Mouse (Mus musculus): ENCODE results near the gene Ogfod1.

Ogfod1 gene

DNA sequence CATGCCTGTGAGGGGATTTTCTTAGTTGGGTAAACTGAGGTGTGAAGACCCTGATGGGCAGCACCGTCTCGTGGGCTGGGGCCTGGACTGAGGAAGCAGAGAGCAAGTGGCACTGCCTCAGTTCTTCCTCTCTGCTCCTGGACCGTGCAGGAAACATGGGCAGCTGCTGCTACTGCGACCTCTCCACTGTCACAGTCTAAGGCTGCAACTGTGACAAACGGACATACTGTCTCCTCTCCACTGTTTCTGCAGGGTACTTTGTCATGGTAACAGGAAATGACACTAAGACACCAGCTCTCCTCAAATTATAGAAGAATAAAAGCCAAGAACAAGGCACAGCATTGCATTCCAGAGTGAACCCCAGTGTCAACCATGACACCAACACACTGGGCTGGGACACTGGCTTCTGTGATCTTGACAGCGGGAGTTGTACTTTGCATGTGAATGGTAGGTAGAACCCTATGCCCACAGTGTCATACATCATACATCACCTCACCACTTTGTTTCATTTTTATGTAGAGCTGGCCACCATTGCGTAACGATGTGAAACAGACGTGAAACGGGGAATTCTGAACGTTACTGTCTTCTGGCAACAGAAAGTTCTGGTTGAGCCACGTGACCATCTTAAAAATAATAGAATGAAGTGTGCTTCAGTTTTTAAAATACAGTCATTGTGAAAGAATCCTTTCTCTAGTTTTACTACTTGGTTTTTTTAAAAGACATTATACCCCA is 39.6 kb downstream of the Ogfod1 start:
- DNase-seq (ENCODE audit: low spot score) = no peak

DNA sequence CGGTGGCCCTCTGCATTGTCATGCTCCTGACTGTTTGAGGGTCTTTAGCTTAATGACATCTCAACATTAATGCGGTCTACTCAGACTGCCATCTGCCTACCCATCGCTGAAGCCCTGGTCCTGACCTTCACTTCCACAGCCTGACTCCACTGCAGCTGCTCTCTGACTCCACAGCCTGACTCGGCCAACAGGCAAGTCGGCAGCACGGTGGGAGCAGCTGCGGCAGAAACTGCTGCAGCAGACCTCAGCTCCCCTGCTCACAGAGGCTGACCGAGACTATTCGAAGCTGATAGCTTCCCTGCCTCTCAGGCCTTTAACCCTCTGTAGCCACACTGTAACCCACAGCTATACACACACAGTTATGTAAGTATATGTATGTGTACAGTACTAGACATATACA is 51.0 kb downstream of the Ogfod1 start:
- no peak for DNase-seq (ENCODE audit: low spot score)

DNA sequence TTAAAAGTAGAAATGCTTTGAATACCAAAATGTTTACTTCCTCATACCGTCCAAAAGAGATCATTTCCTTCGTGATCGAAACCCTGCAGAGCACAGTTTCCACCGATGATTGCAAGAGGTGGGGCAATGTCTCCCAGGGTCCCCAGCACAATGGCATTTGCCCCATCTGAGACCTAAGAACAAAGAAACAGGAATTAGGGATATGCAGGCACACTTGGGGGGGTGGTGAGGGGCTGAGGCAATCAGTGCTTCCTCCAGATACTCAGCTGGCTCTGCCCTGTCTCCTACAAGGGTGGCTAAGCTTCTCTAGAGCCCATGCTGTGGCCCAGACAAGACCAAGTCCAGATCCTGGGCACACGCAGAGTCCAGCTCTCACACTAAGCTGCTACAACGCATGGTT is 52.7 kb downstream of the Ogfod1 start:
- no peak for DNase-seq (ENCODE audit: low spot score)

DNA sequence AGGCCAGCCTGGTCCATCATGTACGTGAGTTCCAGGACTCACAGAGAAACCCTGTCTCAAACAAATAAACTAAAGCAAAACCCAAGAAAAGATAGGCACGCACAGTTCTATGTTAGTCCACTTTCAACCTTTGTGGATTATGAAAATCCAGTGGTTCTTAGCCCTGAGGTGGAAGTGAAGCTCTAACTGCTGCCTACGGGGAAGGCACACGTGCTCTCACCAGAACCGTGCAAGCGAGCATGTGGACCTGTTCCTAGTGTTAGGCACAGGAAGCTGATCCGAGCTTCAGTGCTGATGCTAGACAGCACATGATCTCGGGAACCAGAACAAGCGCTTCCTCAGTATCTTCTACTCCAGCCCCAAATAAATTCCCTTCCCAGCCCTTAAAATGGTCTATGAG is 55.9 kb downstream of the Ogfod1 start:
- DNase-seq (ENCODE audit: low spot score) = no peak

DNA sequence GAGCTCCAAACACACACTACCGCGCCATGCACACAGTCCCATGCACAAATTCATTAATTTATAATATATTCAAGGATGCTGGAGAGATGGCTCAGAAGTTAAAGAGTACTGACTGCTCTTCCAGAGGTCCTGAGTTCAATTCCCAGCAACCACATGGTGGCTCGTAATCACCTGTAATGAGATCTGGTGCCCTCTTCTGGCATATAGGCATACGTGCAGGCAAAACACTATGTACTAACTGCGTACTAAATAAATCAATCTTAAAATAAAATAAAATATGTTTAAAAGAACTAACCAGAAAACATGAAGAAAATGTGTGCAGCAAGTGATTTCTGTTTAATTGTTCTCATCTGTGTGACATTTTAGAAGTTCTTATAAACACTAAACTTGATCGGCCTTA is 57.3 kb downstream of the Ogfod1 start:
- DNase-seq (ENCODE audit: low spot score) = no peak

DNA sequence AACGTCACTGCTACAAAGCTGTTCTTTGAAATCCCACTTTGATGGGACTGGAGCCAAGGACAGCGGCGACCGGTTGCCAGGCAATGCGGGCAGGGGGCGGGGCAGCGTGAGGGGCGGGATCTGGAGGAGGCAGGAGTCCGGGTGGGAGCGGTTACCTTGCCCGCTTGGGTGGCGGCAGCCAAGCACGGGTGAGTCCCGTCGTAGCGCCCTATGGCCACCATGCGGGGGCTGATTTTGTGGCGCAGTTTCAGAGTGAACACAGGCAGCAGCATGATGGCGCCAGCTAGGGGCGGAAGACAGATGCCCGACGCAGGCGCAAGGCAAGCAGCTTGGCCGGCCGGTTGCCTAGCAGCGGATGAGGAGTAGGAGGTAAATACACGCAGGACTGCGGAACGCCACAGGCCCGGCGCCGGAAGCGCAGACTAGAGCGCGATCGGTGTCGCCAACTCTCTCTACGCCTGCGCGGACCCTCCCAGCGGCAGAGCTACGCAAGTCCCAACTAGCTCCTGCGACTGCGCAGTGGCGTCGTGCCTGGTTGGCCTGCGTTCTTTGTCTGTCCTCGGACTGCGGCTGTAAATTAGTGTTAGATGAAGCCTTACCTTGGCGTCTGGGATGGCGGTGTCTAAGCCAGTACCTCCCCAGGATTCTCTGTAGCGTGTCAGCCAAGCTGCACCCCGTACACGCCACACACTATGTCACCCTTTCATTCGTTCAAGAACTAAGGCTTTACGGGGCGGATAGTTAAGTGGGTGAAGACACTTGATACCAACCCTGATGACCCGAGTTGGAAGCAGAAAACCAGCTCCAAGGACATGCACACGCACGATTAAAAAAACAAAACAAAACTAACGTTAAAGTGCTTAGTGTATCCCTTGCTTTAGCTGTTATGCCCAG is 61.3 kb downstream of the Ogfod1 start, which contains the start of gene Bbs2:
Bbs2 (minus strand) TSS at position 848 of the 894 bp plus-strand sequence.
- peak; percentile 97 for DNase-seq (ENCODE audit: low spot score)

DNA sequence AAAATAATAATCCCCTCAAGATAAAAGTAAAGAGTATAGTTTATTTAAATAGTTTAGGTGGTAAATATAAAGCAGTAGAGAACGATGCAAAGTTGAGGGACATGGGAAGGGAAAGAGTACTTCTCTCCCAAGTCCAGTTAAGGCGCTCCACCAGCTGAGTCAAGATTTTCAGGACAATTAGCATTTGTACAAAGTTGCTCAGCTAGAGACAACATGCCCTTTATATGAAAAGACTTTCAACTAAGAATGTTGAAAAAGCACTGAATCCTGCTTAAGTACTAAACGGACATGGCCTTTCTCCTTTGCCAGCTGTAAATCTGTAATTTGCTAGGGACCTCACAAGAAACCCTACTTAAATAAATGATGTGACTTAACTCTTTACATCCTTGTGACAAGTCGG is 62.0 kb downstream of the Ogfod1 start:
- no peak for DNase-seq (ENCODE audit: low spot score)

DNA sequence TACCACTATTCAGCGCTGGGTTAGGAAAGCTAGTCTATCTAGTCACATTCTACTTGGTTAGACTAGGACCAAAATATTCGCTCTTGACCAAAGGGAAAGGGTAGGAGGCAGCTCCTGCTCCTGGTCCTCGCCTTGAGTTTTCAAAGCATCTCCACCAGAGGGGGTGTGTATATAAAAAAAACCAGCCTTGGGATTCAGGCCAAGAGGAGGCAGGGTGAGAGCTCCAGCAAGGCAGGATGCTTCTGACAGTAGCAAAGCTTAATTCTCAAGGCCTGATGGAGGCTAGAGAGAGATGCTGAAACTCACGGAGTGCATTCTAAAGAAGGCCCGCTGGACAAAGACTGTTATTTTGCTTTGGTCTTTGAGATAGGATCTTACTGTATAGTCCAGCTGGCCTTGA is 67.1 kb downstream of the Ogfod1 start:
- DNase-seq (ENCODE audit: low spot score) = no peak

DNA sequence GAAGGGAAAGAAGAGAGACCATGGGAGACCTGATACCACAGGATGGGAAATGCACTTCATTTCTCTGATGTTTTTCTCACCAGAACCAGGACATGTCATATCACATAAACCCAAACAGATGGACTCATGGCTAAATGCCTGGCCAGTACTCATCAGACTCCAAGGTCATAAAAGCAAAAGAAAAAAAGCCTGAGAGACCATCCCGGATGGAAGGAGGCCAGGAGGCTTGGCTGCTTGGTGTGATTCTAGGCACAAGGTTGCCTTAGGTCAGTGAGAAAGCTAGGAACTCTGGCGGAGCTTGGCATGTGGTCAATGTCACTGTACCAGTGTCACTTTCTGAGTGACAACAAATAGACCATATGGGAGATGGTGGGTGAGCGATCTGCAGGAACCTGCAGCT is 70.9 kb downstream of the Ogfod1 start:
- no peak for DNase-seq (ENCODE audit: low spot score)

DNA sequence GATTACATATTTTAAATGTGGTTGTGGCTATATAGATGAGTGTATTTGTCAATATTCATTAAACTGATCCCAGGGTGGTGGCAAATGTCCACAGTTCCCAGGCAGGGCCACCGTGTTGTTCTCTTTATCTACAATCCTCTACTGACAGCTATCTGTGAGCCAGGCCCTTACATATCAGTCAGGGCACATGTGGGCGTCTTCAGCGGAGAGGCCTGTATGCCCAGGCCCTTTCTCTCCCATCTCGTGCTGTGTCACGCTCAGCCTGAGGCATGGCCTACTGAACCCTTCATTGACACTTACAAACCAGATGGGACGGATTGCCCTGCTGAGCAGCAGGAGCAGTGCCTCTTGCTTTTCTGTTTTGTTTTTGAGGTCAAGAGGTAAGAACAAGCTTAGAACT is 72.4 kb downstream of the Ogfod1 start:
- DNase-seq (ENCODE audit: low spot score) = no peak

DNA sequence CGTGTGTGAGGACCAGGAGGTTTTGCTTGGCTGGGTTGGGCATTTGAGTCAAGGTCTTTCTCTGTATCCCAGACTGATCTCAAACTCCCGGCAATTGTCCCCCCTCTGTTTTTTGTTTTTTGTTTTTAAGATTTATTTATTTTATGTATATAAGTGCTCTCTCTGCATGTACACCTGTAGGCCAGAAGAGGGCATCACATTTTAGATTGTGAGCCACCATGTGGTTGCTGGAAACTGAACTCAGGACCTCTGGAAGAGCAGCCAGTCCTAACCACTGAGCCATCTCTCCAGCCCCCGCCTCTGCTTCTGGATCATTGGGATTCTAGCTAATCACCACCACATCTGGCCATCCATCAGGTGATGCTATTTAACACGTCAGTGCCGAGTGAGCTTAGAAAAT is 72.8 kb downstream of the Ogfod1 start:
- DNase-seq (ENCODE audit: low spot score) = no peak

DNA sequence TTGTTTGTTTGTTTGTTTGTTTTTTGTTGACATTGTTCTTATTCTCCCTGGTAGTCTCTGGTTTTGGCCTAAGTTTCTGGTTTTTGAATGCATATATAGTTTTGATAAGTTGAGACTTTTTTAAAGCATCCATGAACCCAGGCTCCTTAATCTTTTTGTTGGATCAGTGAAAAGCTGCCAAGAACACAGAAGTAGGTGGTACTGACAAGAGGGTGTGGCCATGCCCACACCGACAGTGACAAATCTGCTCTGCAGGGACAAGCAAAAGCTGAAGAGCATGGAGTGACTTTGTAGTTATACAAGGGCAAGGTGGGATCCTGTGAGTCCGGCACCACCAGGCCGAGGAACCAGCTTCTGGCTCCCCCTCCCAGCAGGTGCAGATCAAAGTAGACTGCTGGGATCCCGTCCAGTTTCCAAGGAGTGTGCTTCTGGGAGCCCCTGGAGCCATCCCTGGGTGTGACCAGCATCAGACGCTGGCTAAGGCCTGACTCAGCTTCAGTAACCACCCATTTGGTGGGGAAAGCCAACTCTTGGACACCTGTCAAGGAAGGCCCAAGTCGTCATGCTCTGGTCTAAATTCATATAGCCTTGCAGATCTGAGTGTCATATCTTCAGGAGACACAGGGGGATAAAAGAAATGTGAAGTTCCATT is 73.7 kb downstream of the Ogfod1 start:
- no peak for DNase-seq (ENCODE audit: low spot score)

DNA sequence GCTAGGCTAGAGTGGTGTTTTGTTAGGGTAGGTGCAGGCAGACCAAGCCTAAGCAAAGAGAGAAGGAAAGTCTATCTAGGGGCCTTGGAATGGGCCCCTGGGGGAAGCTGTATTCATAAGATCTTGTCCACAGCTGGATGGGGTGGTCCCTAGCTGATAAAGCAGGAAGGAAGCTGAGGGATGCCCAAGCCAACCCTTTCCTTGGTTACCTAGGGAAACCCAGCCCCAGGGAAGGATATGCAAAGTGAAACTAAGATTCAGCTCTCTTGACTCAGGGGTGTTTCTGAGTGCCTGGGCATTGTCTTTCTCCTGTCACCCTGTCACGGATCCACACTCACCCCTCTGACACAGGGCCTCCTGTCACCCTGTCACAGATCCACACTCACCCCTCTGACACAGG is 76.4 kb downstream of the Ogfod1 start:
- DNase-seq (ENCODE audit: low spot score) = no peak

DNA sequence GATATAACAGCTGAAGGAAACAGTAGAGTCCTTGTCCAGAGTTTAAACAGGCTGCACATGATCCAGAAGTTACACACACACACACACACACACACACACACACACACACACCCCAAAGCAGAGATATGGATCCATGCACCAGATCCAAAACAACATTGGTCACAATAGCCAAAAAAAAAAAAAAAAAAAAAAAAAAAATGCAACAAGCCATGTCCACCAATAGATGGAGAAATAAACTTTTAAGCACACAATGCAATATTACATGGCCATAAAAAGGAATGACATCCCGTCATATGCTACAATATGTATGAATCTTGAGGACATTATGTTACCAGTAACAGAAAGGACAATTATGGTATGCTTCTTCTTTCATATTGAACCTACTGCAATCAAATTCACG is 77.0 kb downstream of the Ogfod1 start:
- DNase-seq (ENCODE audit: low spot score) = no peak
